Mouse (Mus musculus): Measurements from ENCODE around the gene Fbxw21. TPM values are rescaled to one million over a fixed set of nuclear protein-coding genes. Genes with fewer than 3 reads are reported as not detected.
"Not testable (repeated sequence)": the region's sequence is repeated elsewhere in the genome, so short reads cannot be mapped to it uniquely, and the experiment has no call there.

Gene Fbxw21
- not detected in 2 replicates for polyA plus RNA-seq (2012; rRNA removed)

- Histone ChIP-seq H3K4me3 (ENCODE audit: insufficient read depth, low read depth, low read length) (no peak within 1 kb of the TSS), H3K27me3 (replicated peaks; ENCODE audit: control insufficient read depth, insufficient read depth, low read length) (no peaks in the 10 kb centered on the region), H3K36me3 (ENCODE audit: control insufficient read depth, insufficient read depth, low read length) (no peaks in the 10 kb centered on the region), H3K4me1 (ENCODE audit: control insufficient read depth, insufficient read depth, low read length) (no peaks in the 10 kb centered on the region), H3K27ac (ENCODE audit: insufficient read depth, low read depth, low read length) (no peak within 1 kb of the TSS)
- WGBS = 71% methylated on average over 3 of the region's 3 CpGs
- no peak for TF ChIP-seq CTCF (conservative IDR thresholded peaks at IDR 0.05; ENCODE audit: insufficient read depth, insufficient read length, low read depth, low read length)
- TF ChIP-seq POLR2A (IDR thresholded peaks at IDR 0.05; ENCODE audit: low read depth, low read length) = no peak
- DNase-seq = no peak
Observed at GRCm38 (mm10) chr9:109161941-109162340, at the start of gene Fbxw21. Gene Fbxw21 (minus strand): TSS chr9:109162041.

GRCm38 (mm10) chr9:109201347-109201746, 39.5 kb upstream of the Fbxw21 start:
- not testable (repeated sequence) for H3K4me3 ChIP-seq (ENCODE audit: insufficient read depth, low read depth, low read length); DNase-seq; H3K27me3 ChIP-seq (replicated peaks; ENCODE audit: control insufficient read depth, insufficient read depth, low read length); H3K4me1 ChIP-seq (ENCODE audit: control insufficient read depth, insufficient read depth, low read length); H3K36me3 ChIP-seq (ENCODE audit: control insufficient read depth, insufficient read depth, low read length); H3K27ac ChIP-seq (ENCODE audit: insufficient read depth, low read depth, low read length)
- 68% methylated on average over 1 of the region's 1 CpGs for WGBS

- no peak overlapping the region for H3K4me3 ChIP-seq (ENCODE audit: insufficient read depth, low read depth, low read length)
- WGBS = 86% methylated on average over 1 of the region's 1 CpGs
- H3K27ac ChIP-seq (ENCODE audit: insufficient read depth, low read depth, low read length) = no peak overlapping the region
- DNase-seq = no peak
- H3K4me1 ChIP-seq (ENCODE audit: control insufficient read depth, insufficient read depth, low read length) = no peaks in the 10 kb centered on the region
- no peaks in the 10 kb centered on the region for H3K36me3 ChIP-seq (ENCODE audit: control insufficient read depth, insufficient read depth, low read length)
- TF ChIP-seq POLR2A (IDR thresholded peaks at IDR 0.05; ENCODE audit: low read depth, low read length) (no peak), CTCF (conservative IDR thresholded peaks at IDR 0.05; ENCODE audit: insufficient read depth, insufficient read length, low read depth, low read length) (no peak)
- H3K27me3 ChIP-seq (replicated peaks; ENCODE audit: control insufficient read depth, insufficient read depth, low read length) = no peaks in the 10 kb centered on the region
Observed at GRCm38 (mm10) chr9:109200349-109200748, 38.5 kb upstream of the Fbxw21 start.

GRCm38 (mm10) chr9:109199353-109199752, 37.5 kb upstream of the Fbxw21 start:
- no peaks in the 10 kb centered on the region for H3K36me3 ChIP-seq (ENCODE audit: control insufficient read depth, insufficient read depth, low read length)
- H3K27ac ChIP-seq (ENCODE audit: insufficient read depth, low read depth, low read length) = no peak overlapping the region
- H3K4me1 ChIP-seq (ENCODE audit: control insufficient read depth, insufficient read depth, low read length) = no peaks in the 10 kb centered on the region
- no peaks in the 10 kb centered on the region for H3K27me3 ChIP-seq (replicated peaks; ENCODE audit: control insufficient read depth, insufficient read depth, low read length)
- DNase-seq = no peak
- WGBS = 59% methylated on average over 1 of the region's 1 CpGs
- no peak overlapping the region for H3K4me3 ChIP-seq (ENCODE audit: insufficient read depth, low read depth, low read length)
- TF ChIP-seq CTCF (conservative IDR thresholded peaks at IDR 0.05; ENCODE audit: insufficient read depth, insufficient read length, low read depth, low read length) (no peak), POLR2A (IDR thresholded peaks at IDR 0.05; ENCODE audit: low read depth, low read length) (no peak)

GRCm38 (mm10) chr9:109195875-109196274, 34.0 kb upstream of the Fbxw21 start, which contains the start of gene Fbxw13:
Gene Fbxw13 (minus strand): TSS chr9:109195975.
- 86% methylated on average over 3 of the region's 3 CpGs for WGBS
- not testable (repeated sequence) for H3K4me3 ChIP-seq (ENCODE audit: insufficient read depth, low read depth, low read length); H3K27me3 ChIP-seq (replicated peaks; ENCODE audit: control insufficient read depth, insufficient read depth, low read length); DNase-seq; H3K27ac ChIP-seq (ENCODE audit: insufficient read depth, low read depth, low read length); H3K36me3 ChIP-seq (ENCODE audit: control insufficient read depth, insufficient read depth, low read length); H3K4me1 ChIP-seq (ENCODE audit: control insufficient read depth, insufficient read depth, low read length)

GRCm38 (mm10) chr9:109177208-109177607, 15.4 kb upstream of the Fbxw21 start:
- 80% methylated on average over 1 of the region's 1 CpGs for WGBS
- no peaks in the 10 kb centered on the region for H3K27me3 ChIP-seq (replicated peaks; ENCODE audit: control insufficient read depth, insufficient read depth, low read length)
- no peak overlapping the region for H3K4me3 ChIP-seq (ENCODE audit: insufficient read depth, low read depth, low read length)
- no peaks in the 10 kb centered on the region for H3K36me3 ChIP-seq (ENCODE audit: control insufficient read depth, insufficient read depth, low read length)
- no peaks in the 10 kb centered on the region for H3K4me1 ChIP-seq (ENCODE audit: control insufficient read depth, insufficient read depth, low read length)
- TF ChIP-seq CTCF (conservative IDR thresholded peaks at IDR 0.05; ENCODE audit: insufficient read depth, insufficient read length, low read depth, low read length) (no peak), POLR2A (IDR thresholded peaks at IDR 0.05; ENCODE audit: low read depth, low read length) (no peak)
- DNase-seq = no peak
- H3K27ac ChIP-seq (ENCODE audit: insufficient read depth, low read depth, low read length) = no peak overlapping the region

GRCm38 (mm10) chr9:109176301-109176700, 14.5 kb upstream of the Fbxw21 start:
- no peak for DNase-seq
- no peaks in the 10 kb centered on the region for H3K4me1 ChIP-seq (ENCODE audit: control insufficient read depth, insufficient read depth, low read length)
- no peaks in the 10 kb centered on the region for H3K36me3 ChIP-seq (ENCODE audit: control insufficient read depth, insufficient read depth, low read length)
- 87% methylated on average over 1 of the region's 1 CpGs for WGBS
- TF ChIP-seq POLR2A (IDR thresholded peaks at IDR 0.05; ENCODE audit: low read depth, low read length) = no peak
- TF ChIP-seq CTCF (conservative IDR thresholded peaks at IDR 0.05; ENCODE audit: insufficient read depth, insufficient read length, low read depth, low read length) = no peak
- H3K27ac ChIP-seq (ENCODE audit: insufficient read depth, low read depth, low read length) = no peak overlapping the region
- H3K4me3 ChIP-seq (ENCODE audit: insufficient read depth, low read depth, low read length) = no peak overlapping the region
- no peaks in the 10 kb centered on the region for H3K27me3 ChIP-seq (replicated peaks; ENCODE audit: control insufficient read depth, insufficient read depth, low read length)

GRCm38 (mm10) chr9:109167316-109167715, 5.5 kb upstream of the Fbxw21 start:
- H3K27me3 ChIP-seq (replicated peaks; ENCODE audit: control insufficient read depth, insufficient read depth, low read length) = no peaks in the 10 kb centered on the region
- TF ChIP-seq CTCF (conservative IDR thresholded peaks at IDR 0.05; ENCODE audit: insufficient read depth, insufficient read length, low read depth, low read length) = no peak
- TF ChIP-seq POLR2A (IDR thresholded peaks at IDR 0.05; ENCODE audit: low read depth, low read length) = no peak
- H3K4me1 ChIP-seq (ENCODE audit: control insufficient read depth, insufficient read depth, low read length) = no peaks in the 10 kb centered on the region
- DNase-seq = no peak
- no peaks in the 10 kb centered on the region for H3K36me3 ChIP-seq (ENCODE audit: control insufficient read depth, insufficient read depth, low read length)
- no peak overlapping the region for H3K27ac ChIP-seq (ENCODE audit: insufficient read depth, low read depth, low read length)
- no peak overlapping the region for H3K4me3 ChIP-seq (ENCODE audit: insufficient read depth, low read depth, low read length)
